ENCODE assay signal across 7 mouse cellular contexts in genomic region chr11:69325628-69326407, GRCm38 (mm10). TPM values are rescaled to one million over a fixed set of nuclear protein-coding genes. Genes with fewer than 3 reads are reported as not detected.
A peak's percentile ranks its signal among the peaks of the same experiment; 100 is the strongest.
DNase-seq lines count a peak whose midpoint lies in the region; ATAC-seq and TF ChIP-seq lines count a peak whose summit lies in the region.

TSS of gene Kcnab3 (plus strand) at chr11:69326258.

- no peaks in the 10 kb centered on the region for H3K9me3 ChIP-seq in embryonic facial prominence, embryonic 10.5 days
- no peaks in the 10 kb centered on the region for H3K9me3 ChIP-seq in limb, embryonic 12.5 days
- no peaks in the 10 kb centered on the region for H3K9me3 ChIP-seq in midbrain, embryonic 14.5 days (ENCODE audit: control insufficient read depth, low read length)

- peaks cover 3% of the 10 kb centered on the region for H3K36me3 ChIP-seq in embryonic facial prominence, embryonic 10.5 days (replicated peaks)
- no peaks in the 10 kb centered on the region for H3K36me3 ChIP-seq in kidney, adult 2 months (ENCODE audit: control insufficient read depth, insufficient read depth, low read length)
- H3K36me3 ChIP-seq in limb, embryonic 12.5 days = peaks cover 3% of the 10 kb centered on the region; the same call in 1 of the 2 replicates
- H3K36me3 ChIP-seq in midbrain, embryonic 14.5 days (ENCODE audit: control insufficient read depth, insufficient read depth, low read length) = 0 out of 2 replicates have a peak, but pooled peaks cover 3% of the 10 kb centered on the region

- peak within 1 kb of the TSS; percentile 78 for H3K4me3 ChIP-seq in embryonic facial prominence, embryonic 10.5 days
- peak within 1 kb of the TSS; percentile 43 for H3K4me3 ChIP-seq in kidney, adult 2 months (ENCODE audit: insufficient read depth, low read depth, low read length)
- H3K4me3 ChIP-seq in limb, embryonic 12.5 days (replicated peaks) = peak within 1 kb of the TSS; percentile 54
- peak within 1 kb of the TSS; percentile 49 for H3K4me3 ChIP-seq in midbrain, embryonic 14.5 days (replicated peaks; ENCODE audit: low read depth, low read length)

- TF ChIP-seq POLR2A in kidney, adult 2 months (IDR thresholded peaks at IDR 0.05; ENCODE audit: low read depth, low read length) = no peak

- peak within 1 kb of the TSS; percentile 82 for H3K4me2 ChIP-seq in limb, embryonic 12.5 days
- H3K4me2 ChIP-seq in midbrain, embryonic 14.5 days (ENCODE audit: low read length) = peak within 1 kb of the TSS; percentile 90

- DNase-seq in adrenal gland, adult 2 months = peak; percentile 90
- peak; percentile 85 for DNase-seq in embryonic facial prominence, embryonic 10.5 days (ENCODE audit: low spot score)
- DNase-seq in heart, adult 18-20 months = peak; percentile 91 to 94
- DNase-seq in kidney, adult 2 months = peak; percentile 95
- DNase-seq in midbrain, embryonic 14.5 days = peak; percentile 93
- peak; percentile 78 for DNase-seq in spleen, adult 12 weeks (ENCODE audit: low spot score)

- WGBS in embryonic facial prominence, embryonic 10.5 days = 11% methylated on average over 26 of the region's 26 CpGs
- WGBS in kidney, adult 2 months = 10% methylated on average over 26 of the region's 26 CpGs
- WGBS in limb, embryonic 12.5 days = 11% methylated on average over 26 of the region's 26 CpGs
- WGBS in midbrain, embryonic 14.5 days = 12% methylated on average over 26 of the region's 26 CpGs

- ATAC-seq in limb, embryonic 12.5 days (ENCODE audit: insufficient number of reproducible peaks, insufficient read depth, low FRiP score, low TSS enrichment, low read depth) = 0 out of 2 replicates have a peak, but pooled peaks have one; percentile 11
- ATAC-seq in midbrain, embryonic 14.5 days (ENCODE audit: low FRiP score, low TSS enrichment) = peak; percentile 77; the same call in 1 of the 2 replicates

- peaks cover 51% of the 10 kb centered on the region for H3K27me3 ChIP-seq in embryonic facial prominence, embryonic 10.5 days (replicated peaks; ENCODE audit: low read depth, poor library complexity, severe bottlenecking)
- no peaks in the 10 kb centered on the region for H3K27me3 ChIP-seq in kidney, adult 2 months (replicated peaks; ENCODE audit: control insufficient read depth, insufficient read depth, low read length)
- H3K27me3 ChIP-seq in limb, embryonic 12.5 days = peaks cover 32% of the 10 kb centered on the region
- H3K27me3 ChIP-seq in midbrain, embryonic 14.5 days (ENCODE audit: control insufficient read depth, insufficient read depth, low read length) = peaks cover 12% of the 10 kb centered on the region

- H3K27ac ChIP-seq in embryonic facial prominence, embryonic 10.5 days (replicated peaks) = peak within 1 kb of the TSS; percentile 66
- no peak within 1 kb of the TSS for H3K27ac ChIP-seq in kidney, adult 2 months (ENCODE audit: insufficient read depth, low read depth, low read length)
- H3K27ac ChIP-seq in limb, embryonic 12.5 days = no peak within 1 kb of the TSS
- H3K27ac ChIP-seq in midbrain, embryonic 14.5 days (replicated peaks; ENCODE audit: low read depth, low read length) = no peak within 1 kb of the TSS

- H3K4me1 ChIP-seq in embryonic facial prominence, embryonic 10.5 days = peaks cover 52% of the 10 kb centered on the region
- peaks cover 10% of the 10 kb centered on the region; the same call in 1 of the 2 replicates for H3K4me1 ChIP-seq in kidney, adult 2 months (ENCODE audit: control insufficient read depth, insufficient read depth, low read length)
- peaks cover 44% of the 10 kb centered on the region for H3K4me1 ChIP-seq in limb, embryonic 12.5 days (replicated peaks)
- H3K4me1 ChIP-seq in midbrain, embryonic 14.5 days (ENCODE audit: control insufficient read depth, insufficient read depth, low read length) = peaks cover 26% of the 10 kb centered on the region

- no peak for TF ChIP-seq CTCF in kidney, adult 2 months (conservative IDR thresholded peaks at IDR 0.05; ENCODE audit: insufficient read depth, insufficient read length, low read depth, low read length)

- H3K9ac ChIP-seq in limb, embryonic 12.5 days (replicated peaks) = peak within 1 kb of the TSS; percentile 63
- H3K9ac ChIP-seq in midbrain, embryonic 14.5 days (replicated peaks; ENCODE audit: low read length) = peak within 1 kb of the TSS; percentile 64

RNA-seq across cellular contexts. Expression of gene Kcnab3, which starts in this region (rescaled TPM):
- total RNA-seq in adrenal gland, adult 2 months (2021) = 10 to 100 TPM in 1 of 2 experiments, 1 to 10 TPM in 1; 6.0 to 10.5 TPM
- 9.0 and 12.6 TPM in 2 replicates for polyA plus RNA-seq in adrenal gland, adult 2 months (2012; rRNA removed)
- 0.75 and 1.1 TPM in 2 replicates for polyA plus RNA-seq in embryonic facial prominence, embryonic 10.5 days (2016; fragmentation: Nextera tagmentation; extraction: Ambion mirVana)
- under 1 TPM in 1 of 2 experiments, not detected in 1; 0.23 TPM for total RNA-seq in heart, adult 18-20 months (2021)
- 1.2 and 1.3 TPM in 2 replicates for polyA plus RNA-seq in kidney, adult 2 months (2012; rRNA removed)
- polyA plus RNA-seq in limb, embryonic 12.5 days (2016; fragmentation: Nextera tagmentation; extraction: Ambion mirVana) = 1.9 and 2.5 TPM in 2 replicates
- 4.1 and 4.3 TPM in 2 replicates for polyA plus RNA-seq in midbrain, embryonic 14.5 days (2014; fragmentation: Nextera tagmentation; extraction: Ambion mirVana)

Comparison
In these comparisons a context has a peak if more than half of its experiments do, and no peak if none do; other contexts are left out.
1. RNA of gene Kcnab3 (total RNA-seq): 6.0 to 10.5 TPM in adrenal gland, adult 2 months; 0.23 TPM in heart, adult 18-20 months; every median in the first group is over 4 times any median in the second.
2. Peak in DNase-seq in heart, adult 18-20 months; RNA of the gene not detected or under 1 TPM.
3. Peak in every context shown above with its lines, with median percentiles within 50 percentile points of each other: DNase-seq and H3K4me3 ChIP-seq.